Mouse (Mus musculus) layer of hippocampus, adult 18-20 months (tissue): ENCODE measurements around the gene 1810010H24Rik. TPM values are rescaled to one million over a fixed set of nuclear protein-coding genes. Genes with fewer than 3 reads are reported as not detected.
"Not testable (repeated sequence)": the region's sequence is repeated elsewhere in the genome, so short reads cannot be mapped to it uniquely, and the experiment has no call there.

Source experiments
- DNase-seq, 2 experiments: peaks; one replicate each; pipeline ENCODE4 v3.0.0; 2022; ENCODE audit warnings: low spot score in 2 of 2
- long read RNA-seq: library from polyadenylated mRNA; stranded (forward); transcript quantifications from one replicate; pipeline ENCODE4 v2.0.0, GENCODE M21; 2021
- total RNA-seq, 2 experiments: library from RNA; stranded (reverse); gene quantifications; 2 replicates each; pipeline ENCODE4 v1.2.3; 2021

The 1810010H24Rik gene
- total RNA-seq: 1 to 10 TPM; 2.6 to 3.3 TPM
- long read RNA-seq, partial matches to known transcripts: 3 of 4 reads
- long read RNA-seq, other reads (novel, unspliced or antisense): 1 of 4 reads

GRCm38 (mm10) chr11:107025411-107026321, at the start of gene 1810010H24Rik:
Gene 1810010H24Rik (plus strand): TSS chr11:107025681.
- no peak for DNase-seq

- no peak for DNase-seq
Measured at GRCm38 (mm10) chr11:106976194-106976593, 49.3 kb upstream of the 1810010H24Rik start.

- peak; percentile 23 to 82 for DNase-seq
Measured at GRCm38 (mm10) chr11:106980455-106980854, 45.0 kb upstream of the 1810010H24Rik start.

- no peak for DNase-seq
Measured at GRCm38 (mm10) chr11:106981787-106982186, 43.7 kb upstream of the 1810010H24Rik start.

- no peak for DNase-seq
Measured at GRCm38 (mm10) chr11:106982351-106982750, 43.1 kb upstream of the 1810010H24Rik start.

- not testable (repeated sequence) for DNase-seq
Measured at GRCm38 (mm10) chr11:106985979-106986604, 39.4 kb upstream of the 1810010H24Rik start.

GRCm38 (mm10) chr11:106987384-106987783, 38.1 kb upstream of the 1810010H24Rik start:
- no peak for DNase-seq

- DNase-seq: no peak
Measured at GRCm38 (mm10) chr11:106994246-106995085, 31.0 kb upstream of the 1810010H24Rik start.

- DNase-seq: not testable (repeated sequence)
Measured at GRCm38 (mm10) chr11:106996492-106996891, 29.0 kb upstream of the 1810010H24Rik start.

GRCm38 (mm10) chr11:106997976-106998375, 27.5 kb upstream of the 1810010H24Rik start:
- DNase-seq: no peak

GRCm38 (mm10) chr11:106998651-106999150, 26.8 kb upstream of the 1810010H24Rik start:
- DNase-seq: peak; percentile 13 to 24

GRCm38 (mm10) chr11:106999151-106999948, 26.1 kb upstream of the 1810010H24Rik start, which contains the start of gene Kpna2:
Gene Kpna2 (minus strand): TSS chr11:106999541.
- peak; percentile 79 to 90 for DNase-seq

- no peak for DNase-seq
Measured at GRCm38 (mm10) chr11:106999949-107000513, 25.4 kb upstream of the 1810010H24Rik start.

- DNase-seq: no peak
Measured at GRCm38 (mm10) chr11:107001760-107002675, 23.5 kb upstream of the 1810010H24Rik start.

- DNase-seq: no peak
Measured at GRCm38 (mm10) chr11:107005538-107005937, 19.9 kb upstream of the 1810010H24Rik start.

GRCm38 (mm10) chr11:107010447-107010846, 15.0 kb upstream of the 1810010H24Rik start:
- DNase-seq: no peak

- no peak for DNase-seq
Measured at GRCm38 (mm10) chr11:107011171-107011570, 14.3 kb upstream of the 1810010H24Rik start.

GRCm38 (mm10) chr11:107011669-107012323, 13.7 kb upstream of the 1810010H24Rik start:
- no peak for DNase-seq
